Mouse (Mus musculus): ENCODE data around the gene Abraxas2.

GRCm38 (mm10) chr7:132841287-132841686 is 17.7 kb upstream of the Abraxas2 start:
- no peak for TF ChIP-seq POLR2A (IDR thresholded peaks at IDR 0.05; ENCODE audit: insufficient read depth, low read depth, low read length)
- TF ChIP-seq CTCF (IDR thresholded peaks at IDR 0.05), result no peak
- TF ChIP-seq EP300 (IDR thresholded peaks at IDR 0.05; ENCODE audit: insufficient read depth, low read depth, low read length), result no peak
